Mouse (Mus musculus): ENCODE results near the gene Eif3l. TPM values are rescaled to one million over a fixed set of nuclear protein-coding genes. Genes with fewer than 3 reads are reported as not detected.
A peak's percentile ranks its signal among the peaks of the same experiment; 100 is the strongest.

Gene Eif3l
- polyA plus RNA-seq, 1 experiment from 2014 or later = 206 TPM

DNA sequence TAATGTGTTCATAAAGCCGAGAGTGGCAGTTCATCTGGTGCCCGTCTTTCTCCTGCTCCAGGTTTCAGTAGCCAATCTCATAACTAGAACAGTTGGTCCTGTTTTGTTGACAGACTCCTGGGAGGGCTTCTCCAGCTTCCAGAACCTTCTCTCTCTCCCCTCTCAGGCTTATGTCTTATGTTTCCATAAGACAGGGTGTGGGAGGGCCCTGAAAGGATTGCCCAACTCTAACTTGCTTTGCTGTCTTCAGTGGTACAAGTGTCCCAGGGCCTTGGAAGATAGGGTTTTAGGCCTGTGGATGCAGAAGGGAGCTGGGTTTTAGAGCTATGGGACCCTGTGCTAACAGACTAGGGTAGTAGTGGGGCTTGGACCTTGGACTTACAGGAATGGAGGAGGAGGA, 35.5 kb downstream of the Eif3l start:
- no peaks in the 10 kb centered on the region for H3K27me3 ChIP-seq
- H3K4me3 ChIP-seq = peak overlapping the region; percentile 92
- H3K36me3 ChIP-seq = peaks cover 17% of the 10 kb centered on the region
- no peak for ATAC-seq (ENCODE audit: insufficient number of reproducible peaks, low FRiP score, low TSS enrichment, low read depth)
- no peak overlapping the region for H3K9ac ChIP-seq
- H3K9me3 ChIP-seq = no peaks in the 10 kb centered on the region
- 28% methylated on average over 2 of the region's 2 CpGs for WGBS
- H3K27ac ChIP-seq = peak overlapping the region; percentile 93; the same call in 1 of the 2 replicates
- peak overlapping the region; percentile 91 for H3K4me2 ChIP-seq
- peaks cover 38% of the 10 kb centered on the region for H3K4me1 ChIP-seq

DNA sequence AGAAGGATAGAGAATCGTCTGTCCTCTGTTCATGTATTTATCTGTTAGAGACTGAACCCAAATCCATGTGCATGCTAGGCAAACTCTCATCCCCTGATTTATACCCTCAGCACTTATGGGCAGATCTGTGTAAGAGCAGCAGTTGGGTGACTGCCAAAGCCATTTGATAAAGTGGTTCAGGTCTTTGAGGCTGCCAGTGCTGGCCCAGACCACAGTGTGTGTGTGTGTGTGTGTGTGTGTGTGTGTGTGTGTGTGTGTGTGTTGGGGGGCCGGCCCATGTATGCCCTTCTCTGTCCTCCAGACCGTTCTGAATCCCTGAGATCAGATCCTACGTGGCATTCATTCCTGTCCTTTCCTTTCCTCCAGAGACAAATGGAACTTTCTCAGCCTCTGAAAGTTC, 36.8 kb downstream of the Eif3l start:
- Histone ChIP-seq H3K27ac (no peak overlapping the region), H3K27me3 (no peaks in the 10 kb centered on the region), H3K4me2 (no peak overlapping the region), H3K4me3 (no peak overlapping the region), H3K4me1 (peaks cover 38% of the 10 kb centered on the region), H3K9ac (no peak overlapping the region), H3K36me3 (peaks cover 30% of the 10 kb centered on the region), H3K9me3 (no peaks in the 10 kb centered on the region)
- no peak for ATAC-seq (ENCODE audit: insufficient number of reproducible peaks, low FRiP score, low TSS enrichment, low read depth)
- WGBS = 74% methylated on average over 4 of the region's 4 CpGs

DNA sequence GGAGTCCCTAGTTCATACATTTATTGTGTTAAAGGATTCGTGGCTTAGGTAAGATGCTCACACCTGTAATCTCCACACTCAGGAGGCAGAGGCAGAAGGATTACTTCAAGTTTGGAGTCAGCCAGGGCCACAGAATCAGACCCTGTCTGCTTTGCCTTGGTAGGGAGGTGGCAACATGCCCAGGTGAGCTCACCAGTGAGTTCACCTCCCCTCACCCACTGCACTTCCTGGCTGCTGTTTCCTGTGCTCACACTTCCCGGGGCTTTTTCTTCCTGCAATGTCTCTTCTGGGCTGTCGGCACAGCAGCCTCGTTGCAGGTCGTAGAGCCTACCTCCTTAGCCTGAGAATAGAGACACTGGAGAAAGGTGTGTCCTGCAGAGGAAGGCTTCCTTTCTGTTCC, 40.3 kb downstream of the Eif3l start:
- H3K4me3 ChIP-seq = no peak overlapping the region
- no peak overlapping the region for H3K4me2 ChIP-seq
- no peak for ATAC-seq (ENCODE audit: insufficient number of reproducible peaks, low FRiP score, low TSS enrichment, low read depth)
- H3K36me3 ChIP-seq = peaks cover 62% of the 10 kb centered on the region
- no peak overlapping the region for H3K27ac ChIP-seq
- no peak overlapping the region for H3K9ac ChIP-seq
- peaks cover 17% of the 10 kb centered on the region for H3K4me1 ChIP-seq
- 52% methylated on average over 5 of the region's 5 CpGs for WGBS
- H3K27me3 ChIP-seq = no peaks in the 10 kb centered on the region
- no peaks in the 10 kb centered on the region for H3K9me3 ChIP-seq

DNA sequence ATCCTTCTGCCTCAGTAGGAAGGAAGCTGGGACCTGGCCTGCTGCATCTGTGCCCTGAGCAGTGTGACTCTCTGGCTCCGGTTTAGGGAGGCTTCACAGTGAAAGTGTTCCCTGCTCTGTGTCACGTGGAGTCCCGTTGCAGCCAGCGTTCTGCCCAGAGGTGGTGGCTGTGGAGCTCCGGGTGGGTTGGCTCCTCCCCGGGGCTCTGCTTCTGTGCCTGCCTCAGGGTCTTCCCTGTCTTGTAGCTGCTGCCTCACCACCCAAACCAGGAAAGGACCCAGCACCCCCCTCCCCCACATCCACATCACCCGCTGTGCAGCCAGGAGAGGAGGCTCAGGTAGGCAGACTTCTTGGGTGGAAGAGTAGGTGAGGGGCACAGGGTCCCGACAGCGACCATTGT, 44.5 kb downstream of the Eif3l start:
- H3K4me1 ChIP-seq = no peaks in the 10 kb centered on the region
- WGBS = 81% methylated on average over 9 of the region's 9 CpGs
- H3K4me3 ChIP-seq = no peak overlapping the region
- no peaks in the 10 kb centered on the region for H3K9me3 ChIP-seq
- no peaks in the 10 kb centered on the region for H3K27me3 ChIP-seq
- H3K36me3 ChIP-seq = peaks cover 96% of the 10 kb centered on the region
- no peak overlapping the region for H3K9ac ChIP-seq
- ATAC-seq (ENCODE audit: insufficient number of reproducible peaks, low FRiP score, low TSS enrichment, low read depth) = no peak
- no peak overlapping the region for H3K27ac ChIP-seq
- H3K4me2 ChIP-seq = no peak overlapping the region

DNA sequence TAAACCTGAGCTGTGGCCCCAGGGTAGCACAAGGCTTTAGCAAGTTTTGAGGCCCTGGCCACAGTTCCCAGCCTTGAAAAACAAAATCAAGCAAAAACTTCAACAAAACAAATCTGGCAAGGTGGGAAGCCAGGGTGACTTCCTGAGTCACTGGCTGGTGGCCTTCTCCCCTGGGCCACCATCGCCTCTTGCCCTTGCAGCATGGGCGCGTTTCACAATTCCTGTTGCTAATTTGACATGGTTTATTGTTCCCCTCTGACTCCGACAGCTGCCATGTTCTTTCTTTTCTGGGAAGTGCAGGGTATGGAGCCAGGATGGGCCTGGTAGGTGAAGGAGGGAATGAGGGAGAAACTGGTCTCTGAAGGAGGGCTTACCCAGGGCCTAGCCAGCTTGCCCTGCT, 47.1 kb downstream of the Eif3l start:
- WGBS = 66% methylated on average over 4 of the region's 4 CpGs
- H3K36me3 ChIP-seq = peaks cover 96% of the 10 kb centered on the region
- H3K9ac ChIP-seq = no peak overlapping the region

DNA sequence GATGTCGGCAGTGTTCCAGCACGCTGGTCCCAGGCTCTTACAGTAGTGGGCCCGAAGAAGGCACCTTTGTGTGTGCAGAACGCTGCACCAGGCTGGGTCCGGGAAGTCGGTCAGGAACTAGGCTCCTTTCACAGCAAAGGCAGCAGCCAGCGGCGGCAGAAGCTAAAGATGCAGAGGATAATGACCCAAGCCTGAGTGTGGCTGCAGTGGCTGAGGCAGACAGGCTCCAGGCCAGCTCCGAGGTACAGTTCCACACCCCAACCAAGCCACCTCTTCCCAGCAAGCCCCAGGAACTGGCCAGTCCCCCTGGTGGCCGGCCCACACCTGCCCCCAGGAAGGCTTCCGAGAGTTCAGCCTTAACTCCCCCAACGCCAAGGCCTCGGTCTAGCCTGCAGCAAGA, 47.6 kb downstream of the Eif3l start:
- H3K4me1 ChIP-seq = no peaks in the 10 kb centered on the region
- peaks cover 96% of the 10 kb centered on the region for H3K36me3 ChIP-seq
- H3K27me3 ChIP-seq = no peaks in the 10 kb centered on the region
- H3K9ac ChIP-seq = no peak overlapping the region
- H3K4me3 ChIP-seq = no peak overlapping the region
- no peak overlapping the region for H3K27ac ChIP-seq
- 80% methylated on average over 13 of the region's 13 CpGs for WGBS
- ATAC-seq (ENCODE audit: insufficient number of reproducible peaks, low FRiP score, low TSS enrichment, low read depth) = no peak
- no peak overlapping the region for H3K4me2 ChIP-seq
- H3K9me3 ChIP-seq = no peaks in the 10 kb centered on the region

More for the DNA sequence above, 47.1 kb downstream of the Eif3l start:
- Histone ChIP-seq H3K27ac (no peak overlapping the region), H3K4me1 (no peaks in the 10 kb centered on the region), H3K9me3 (no peaks in the 10 kb centered on the region), H3K27me3 (no peaks in the 10 kb centered on the region), H3K4me3 (no peak overlapping the region), H3K4me2 (no peak overlapping the region)
- no peak for ATAC-seq (ENCODE audit: insufficient number of reproducible peaks, low FRiP score, low TSS enrichment, low read depth)

DNA sequence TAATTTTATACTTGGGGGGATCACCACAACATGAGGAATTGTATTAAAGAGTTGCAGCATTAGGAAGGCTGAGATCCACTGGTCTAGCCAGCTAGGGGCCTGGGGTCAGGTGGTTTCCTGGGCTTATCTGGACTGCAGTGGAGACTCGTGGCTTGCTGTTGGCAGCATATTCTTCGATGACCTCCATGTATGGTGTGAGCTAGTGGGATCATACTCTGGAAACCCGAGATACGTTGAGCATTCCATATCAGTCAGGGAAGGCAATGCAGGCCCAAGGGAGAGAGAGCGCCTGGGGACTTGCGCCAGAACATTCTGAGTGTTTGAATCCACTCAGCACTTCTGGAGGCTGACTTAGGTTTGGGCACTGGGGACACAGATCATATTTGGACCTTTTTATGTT, 48.8 kb downstream of the Eif3l start:
- no peaks in the 10 kb centered on the region for H3K27me3 ChIP-seq
- H3K9me3 ChIP-seq = no peaks in the 10 kb centered on the region
- H3K4me3 ChIP-seq = no peak overlapping the region
- peaks cover 97% of the 10 kb centered on the region for H3K36me3 ChIP-seq
- no peak overlapping the region for H3K9ac ChIP-seq
- no peak overlapping the region for H3K4me2 ChIP-seq
- H3K4me1 ChIP-seq = no peaks in the 10 kb centered on the region
- ATAC-seq (ENCODE audit: insufficient number of reproducible peaks, low FRiP score, low TSS enrichment, low read depth) = no peak
- 87% methylated on average over 6 of the region's 6 CpGs for WGBS
- H3K27ac ChIP-seq = no peak overlapping the region

DNA sequence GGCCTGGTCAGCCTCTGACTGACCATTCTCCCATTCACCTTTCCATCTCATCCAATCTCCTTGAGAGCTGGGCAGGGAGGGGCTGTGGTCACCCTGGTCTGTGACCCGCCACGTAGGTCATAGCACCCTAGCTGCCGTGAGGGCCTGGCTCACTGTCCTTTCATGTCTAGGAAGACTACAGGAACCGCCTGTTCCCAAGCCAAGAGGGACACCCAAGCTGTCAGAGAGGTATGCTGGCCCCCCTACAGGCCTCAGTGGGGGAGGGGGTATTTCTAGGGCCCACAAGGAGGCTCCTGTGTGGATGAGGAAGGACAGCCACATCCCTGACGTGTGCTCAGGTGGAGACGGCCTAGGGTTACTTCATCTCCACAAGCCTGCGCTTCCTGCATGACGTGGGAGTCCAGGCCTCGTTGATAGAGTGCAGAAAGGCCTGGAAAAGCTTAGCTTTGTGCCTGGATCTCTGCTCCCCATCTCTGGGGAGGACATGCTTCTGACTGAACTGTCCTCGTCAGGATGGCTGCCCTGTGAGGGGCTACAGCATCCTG, 49.4 kb downstream of the Eif3l start:
- no peak for ATAC-seq (ENCODE audit: insufficient number of reproducible peaks, low FRiP score, low TSS enrichment, low read depth)
- H3K4me3 ChIP-seq = no peak overlapping the region
- 76% methylated on average over 10 of the region's 10 CpGs for WGBS
- H3K36me3 ChIP-seq = peaks cover 94% of the 10 kb centered on the region
- no peaks in the 10 kb centered on the region for H3K4me1 ChIP-seq
- no peak overlapping the region for H3K9ac ChIP-seq
- no peaks in the 10 kb centered on the region for H3K9me3 ChIP-seq
- H3K4me2 ChIP-seq = no peak overlapping the region
- no peaks in the 10 kb centered on the region for H3K27me3 ChIP-seq
- H3K27ac ChIP-seq = no peak overlapping the region

DNA sequence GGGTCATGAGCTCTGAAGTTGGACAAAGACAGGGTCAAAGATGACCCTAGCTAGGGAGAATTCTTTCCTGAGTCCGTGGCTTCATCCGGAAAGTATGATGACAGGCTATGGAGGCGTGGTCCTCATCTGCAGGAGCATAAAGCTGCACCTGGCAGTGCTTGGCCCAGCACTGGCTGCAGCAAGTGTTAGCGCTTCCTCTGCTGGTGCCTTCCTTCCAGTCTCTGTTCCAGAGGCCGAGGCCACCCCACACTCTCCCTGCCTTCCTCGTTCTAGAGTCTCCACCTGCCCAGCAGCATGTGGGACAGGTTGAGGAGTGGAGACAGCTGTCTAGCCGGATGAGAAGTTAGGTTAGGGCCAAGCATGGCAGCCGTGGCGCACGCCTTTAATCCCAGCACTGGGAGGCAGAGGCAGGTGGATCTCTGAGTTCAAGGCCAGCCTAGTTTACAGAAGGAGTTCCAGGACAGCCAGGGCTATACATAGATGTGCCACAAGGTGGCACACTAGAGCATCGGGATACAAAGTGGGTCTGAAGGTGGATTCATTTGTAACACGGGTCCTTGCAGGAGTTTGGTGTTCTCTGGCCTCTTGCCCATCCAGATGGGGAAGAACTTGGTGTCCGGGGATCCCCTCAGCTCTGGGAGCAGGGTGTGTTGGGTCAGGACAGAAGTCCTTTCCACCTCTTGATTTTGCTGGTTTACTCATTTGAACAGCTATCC, 51.4 kb downstream of the Eif3l start:
- Histone ChIP-seq H3K36me3 (peaks cover 94% of the 10 kb centered on the region), H3K27me3 (no peaks in the 10 kb centered on the region), H3K27ac (no peak overlapping the region), H3K4me3 (no peak overlapping the region), H3K4me2 (no peak overlapping the region), H3K9me3 (no peaks in the 10 kb centered on the region), H3K4me1 (0 out of 2 replicates have a peak, but pooled peaks cover 4% of the 10 kb centered on the region), H3K9ac (no peak overlapping the region)
- WGBS = 79% methylated on average over 13 of the region's 13 CpGs
- no peak for ATAC-seq (ENCODE audit: insufficient number of reproducible peaks, low FRiP score, low TSS enrichment, low read depth)

DNA sequence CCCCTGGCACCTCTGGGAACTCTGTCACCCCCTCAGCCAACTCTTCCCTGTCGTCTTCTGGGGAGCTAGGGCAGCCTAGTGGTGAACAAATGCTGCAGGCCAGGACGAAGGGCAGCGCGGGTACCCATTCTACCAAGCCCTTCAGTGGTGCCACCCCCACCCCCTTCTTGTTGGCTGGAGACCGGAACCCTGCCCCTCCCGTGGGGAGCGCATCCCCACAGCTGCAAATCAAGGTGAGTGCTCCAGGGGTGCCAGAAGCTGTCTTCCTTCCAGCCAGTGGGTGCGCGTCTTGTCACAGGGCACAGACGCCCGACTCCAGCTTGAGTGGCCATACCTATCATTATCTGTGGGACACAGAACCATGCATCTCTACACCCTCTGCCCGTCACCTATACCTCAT, 52.1 kb downstream of the Eif3l start:
- no peak overlapping the region for H3K27ac ChIP-seq
- H3K27me3 ChIP-seq = no peaks in the 10 kb centered on the region
- no peak for ATAC-seq (ENCODE audit: insufficient number of reproducible peaks, low FRiP score, low TSS enrichment, low read depth)
- H3K4me2 ChIP-seq = no peak overlapping the region
- 0 out of 2 replicates have a peak, but pooled peaks cover 4% of the 10 kb centered on the region for H3K4me1 ChIP-seq
- no peak overlapping the region for H3K4me3 ChIP-seq
- no peaks in the 10 kb centered on the region for H3K9me3 ChIP-seq
- H3K9ac ChIP-seq = no peak overlapping the region
- 94% methylated on average over 12 of the region's 12 CpGs for WGBS
- peaks cover 95% of the 10 kb centered on the region for H3K36me3 ChIP-seq

DNA sequence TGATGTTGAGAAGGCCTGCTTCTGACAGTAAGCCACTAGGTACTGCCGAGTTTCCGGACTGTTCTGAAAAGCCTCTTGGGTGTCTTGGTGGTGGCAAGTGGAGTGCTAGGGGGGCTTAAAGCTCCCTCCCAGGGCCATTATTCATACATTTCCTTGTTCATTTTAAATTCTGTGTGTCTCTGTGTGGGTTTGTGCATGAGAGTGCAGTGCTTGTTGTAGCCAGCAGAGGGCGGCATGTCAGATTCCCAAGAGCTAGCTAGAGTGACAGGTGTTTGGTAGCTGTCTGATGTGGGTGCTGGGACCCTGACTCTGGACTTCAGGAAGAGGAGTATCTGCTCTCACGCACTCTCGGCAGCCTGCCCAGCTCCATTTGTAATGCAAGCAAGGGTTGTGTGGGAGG, 53.2 kb downstream of the Eif3l start:
- Histone ChIP-seq H3K9ac (no peak overlapping the region), H3K4me2 (no peak overlapping the region), H3K36me3 (peaks cover 95% of the 10 kb centered on the region), H3K9me3 (no peaks in the 10 kb centered on the region), H3K27ac (no peak overlapping the region), H3K27me3 (no peaks in the 10 kb centered on the region), H3K4me3 (no peak overlapping the region), H3K4me1 (0 out of 2 replicates have a peak, but pooled peaks cover 4% of the 10 kb centered on the region)
- ATAC-seq (ENCODE audit: insufficient number of reproducible peaks, low FRiP score, low TSS enrichment, low read depth) = no peak
- WGBS = 92% methylated on average over 5 of the region's 5 CpGs

DNA sequence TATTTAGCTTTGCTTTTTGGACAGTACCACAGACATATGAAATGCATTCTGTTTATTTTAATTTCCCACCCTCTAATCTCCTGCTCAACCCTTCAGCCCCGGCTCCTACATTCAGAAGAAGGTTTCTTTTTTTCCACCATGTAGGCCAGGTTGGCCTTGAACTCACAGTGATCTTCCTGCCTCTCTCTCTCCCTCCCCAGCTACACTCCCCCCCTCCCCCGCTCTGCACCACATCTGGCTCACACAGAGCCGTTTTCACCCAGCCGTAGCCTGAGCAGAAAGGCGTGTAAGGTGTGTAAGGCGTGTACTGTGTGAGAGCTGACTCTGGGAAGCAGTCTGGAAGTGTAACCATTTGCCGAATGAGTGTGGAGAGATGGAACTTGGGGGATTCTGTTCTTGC, 54.3 kb downstream of the Eif3l start:
- H3K4me1 ChIP-seq = 0 out of 2 replicates have a peak, but pooled peaks cover 4% of the 10 kb centered on the region
- no peak overlapping the region for H3K9ac ChIP-seq
- peaks cover 92% of the 10 kb centered on the region for H3K36me3 ChIP-seq
- no peak overlapping the region for H3K4me3 ChIP-seq
- H3K27ac ChIP-seq = no peak overlapping the region
- no peak overlapping the region for H3K4me2 ChIP-seq
- ATAC-seq (ENCODE audit: insufficient number of reproducible peaks, low FRiP score, low TSS enrichment, low read depth) = no peak
- H3K9me3 ChIP-seq = no peaks in the 10 kb centered on the region
- 73% methylated on average over 7 of the region's 7 CpGs for WGBS
- no peaks in the 10 kb centered on the region for H3K27me3 ChIP-seq

All from limb, embryonic 15.5 days (tissue).